Mouse (Mus musculus): ENCODE data around the gene F2r. TPM values are rescaled to one million over a fixed set of nuclear protein-coding genes. Genes with fewer than 3 reads are reported as not detected.
A peak's percentile ranks its signal among the peaks of the same experiment; 100 is the strongest.

F2r gene
- total RNA-seq, 1 experiment from 2014 or later, result 39.1 TPM

DNA sequence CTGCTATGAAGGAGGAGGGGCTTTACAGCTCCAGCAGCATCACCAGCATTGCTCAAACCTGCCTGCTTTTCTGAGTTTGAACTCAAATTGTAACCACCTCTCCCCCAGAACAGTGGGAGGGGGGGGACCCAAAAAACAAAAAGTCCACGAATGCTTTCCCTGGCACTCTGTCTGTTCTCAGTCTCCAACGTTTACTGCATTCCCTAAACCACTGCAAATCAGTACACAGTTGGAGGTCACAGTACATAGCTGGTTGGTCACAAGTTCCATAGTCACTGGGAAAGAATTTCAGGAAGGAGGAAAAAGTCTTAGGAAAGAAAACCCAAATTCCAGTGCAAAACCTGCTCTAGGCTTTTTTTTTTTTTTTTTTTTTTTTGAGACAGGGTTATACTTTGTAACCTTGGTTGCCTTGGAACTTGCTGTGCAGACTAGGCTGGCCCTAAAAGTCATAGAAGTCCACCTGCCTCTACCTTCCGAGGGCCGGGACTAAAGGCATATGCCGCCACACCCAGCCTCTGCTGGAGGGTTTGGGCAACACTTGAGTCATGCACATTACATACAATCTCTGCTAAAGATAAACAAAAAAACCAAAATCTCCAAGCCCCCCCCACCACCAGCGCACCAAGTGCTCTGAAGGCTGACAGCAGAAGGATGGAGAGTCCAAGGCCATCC lies 9.7 kb downstream of the F2r start:
- ATAC-seq (replicated peaks in 1 of 2; ENCODE audit: insufficient read depth in 1 of 2, low FRiP score in 2 of 2, low TSS enrichment in 1 of 2, low read depth in 1 of 2, poor library complexity in 2 of 2, severe bottlenecking in 2 of 2), result no peak

DNA sequence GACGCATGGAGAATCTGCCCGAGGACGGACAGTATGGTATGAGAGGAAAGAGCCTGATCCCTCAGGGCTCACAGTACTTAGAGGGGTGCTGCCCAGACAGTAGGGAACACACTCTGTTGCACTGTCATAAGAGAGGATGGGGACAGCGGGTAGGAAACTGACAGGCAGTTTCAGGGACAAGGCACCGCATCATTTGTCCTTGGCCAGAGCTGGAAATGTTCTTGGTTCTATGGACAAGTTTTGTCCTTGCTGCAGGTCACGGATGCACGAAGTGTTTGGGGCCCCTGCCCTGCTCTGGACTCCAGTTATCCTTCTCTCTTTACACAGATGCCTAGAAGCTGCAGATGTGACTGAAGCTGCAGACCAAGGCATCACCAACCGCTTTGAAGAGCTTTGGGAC lies 11.3 kb downstream of the F2r start:
- ATAC-seq (replicated peaks in 1 of 2; ENCODE audit: insufficient read depth in 1 of 2, low FRiP score in 2 of 2, low TSS enrichment in 1 of 2, low read depth in 1 of 2, poor library complexity in 2 of 2, severe bottlenecking in 2 of 2), result no peak

DNA sequence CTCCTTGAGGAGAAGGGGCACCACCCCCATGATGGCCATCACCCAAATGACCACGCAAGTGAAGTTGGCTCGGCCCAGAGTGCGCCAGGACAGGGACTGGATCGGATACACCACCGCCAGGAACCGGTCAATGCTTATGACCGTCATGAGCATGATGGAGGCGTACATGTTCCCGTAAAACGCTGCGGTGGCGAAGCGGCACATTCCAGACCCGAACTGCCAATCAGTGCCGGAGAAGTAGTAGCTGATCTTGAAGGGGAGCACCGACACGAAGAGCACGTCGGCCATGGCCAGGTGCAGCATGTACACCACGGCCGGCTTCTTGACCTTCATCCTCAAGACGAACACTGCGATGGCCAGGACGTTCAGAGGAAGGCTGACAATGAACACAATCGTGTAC lies 14.0 kb downstream of the F2r start:
- no peak for ATAC-seq (replicated peaks in 1 of 2; ENCODE audit: insufficient read depth in 1 of 2, low FRiP score in 2 of 2, low TSS enrichment in 1 of 2, low read depth in 1 of 2, poor library complexity in 2 of 2, severe bottlenecking in 2 of 2)

DNA sequence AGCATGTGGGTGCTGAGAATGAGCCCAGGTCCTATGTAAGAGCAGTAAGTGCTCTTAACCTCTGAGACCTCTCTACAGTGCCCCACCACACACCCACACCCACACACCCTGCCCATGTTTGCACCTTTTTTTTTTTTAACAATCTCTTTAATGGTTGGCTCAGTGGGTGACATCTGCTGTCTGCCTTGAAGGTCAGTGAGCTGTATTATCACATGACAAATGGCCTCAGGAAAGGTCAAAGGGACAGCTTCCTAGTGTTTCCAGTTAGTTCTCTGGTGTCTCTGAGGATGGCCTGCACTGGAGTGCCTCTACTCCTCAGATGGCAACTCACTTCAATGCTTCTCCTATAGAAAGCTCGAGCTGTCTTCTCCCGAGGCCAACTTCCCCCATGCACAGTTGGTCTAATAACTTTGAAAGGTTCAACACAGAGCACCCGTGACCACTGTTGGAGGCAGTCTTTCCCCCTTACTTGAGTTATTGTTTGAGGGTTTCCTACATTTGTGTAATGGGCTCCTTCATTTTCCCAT lies 18.4 kb downstream of the F2r start:
- no peak for ATAC-seq (replicated peaks in 1 of 2; ENCODE audit: insufficient read depth in 1 of 2, low FRiP score in 2 of 2, low TSS enrichment in 1 of 2, low read depth in 1 of 2, poor library complexity in 2 of 2, severe bottlenecking in 2 of 2)

DNA sequence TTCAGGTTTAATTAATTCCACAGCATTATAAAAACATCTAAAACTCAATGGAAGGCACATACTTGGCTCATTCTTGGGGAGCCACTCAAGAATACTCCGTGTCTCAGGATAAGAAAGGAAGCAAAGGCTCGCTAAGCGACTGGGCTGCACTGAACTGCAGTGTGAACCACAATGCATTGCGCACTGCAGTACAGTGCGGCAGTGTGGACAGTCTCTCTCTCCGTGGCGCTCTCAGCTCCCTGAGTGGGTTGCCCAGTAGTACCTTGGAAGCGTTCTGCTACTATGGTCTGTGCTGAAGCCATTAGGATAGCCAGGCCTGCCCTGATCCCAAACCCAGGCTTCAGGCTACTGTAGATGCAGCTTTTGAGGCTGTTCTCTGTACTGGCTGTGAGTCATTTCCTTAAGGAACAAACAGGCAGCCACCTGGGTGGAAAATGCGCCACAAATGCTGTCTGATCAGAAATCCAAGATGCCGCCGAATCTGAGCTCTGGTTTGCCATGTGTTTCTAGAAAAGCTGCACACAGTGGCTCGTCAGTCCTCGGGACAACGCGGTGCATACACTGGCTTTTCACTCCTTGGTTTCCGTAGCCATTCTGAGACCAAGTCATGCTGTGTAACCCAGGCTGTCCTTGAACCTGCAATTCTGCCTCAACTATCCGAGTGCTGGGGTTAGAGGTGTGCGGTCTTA lies 19.9 kb downstream of the F2r start:
- ATAC-seq (replicated peaks in 1 of 2; ENCODE audit: insufficient read depth in 1 of 2, low FRiP score in 2 of 2, low TSS enrichment in 1 of 2, low read depth in 1 of 2, poor library complexity in 2 of 2, severe bottlenecking in 2 of 2), result no peak

DNA sequence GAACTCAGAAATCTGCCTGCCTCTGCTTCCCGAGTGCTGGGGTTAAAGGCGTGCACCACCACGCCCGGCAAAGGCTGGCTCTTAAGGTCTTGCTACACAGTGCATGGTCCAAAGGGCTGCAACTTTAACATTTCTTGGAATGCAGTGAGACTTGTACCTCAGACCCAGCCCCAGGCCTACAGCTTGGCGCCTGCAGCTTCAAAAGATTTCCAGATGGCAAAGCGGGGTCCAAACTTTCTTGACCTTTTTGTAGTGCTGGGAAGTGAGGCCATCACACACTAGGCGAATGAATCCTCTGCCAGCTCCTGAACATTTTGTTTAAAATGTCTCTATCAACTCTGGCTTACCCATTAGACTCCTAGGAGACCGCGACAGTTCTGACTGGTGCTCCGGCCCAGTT lies 20.7 kb downstream of the F2r start:
- no peak for ATAC-seq (replicated peaks in 1 of 2; ENCODE audit: insufficient read depth in 1 of 2, low FRiP score in 2 of 2, low TSS enrichment in 1 of 2, low read depth in 1 of 2, poor library complexity in 2 of 2, severe bottlenecking in 2 of 2)

DNA sequence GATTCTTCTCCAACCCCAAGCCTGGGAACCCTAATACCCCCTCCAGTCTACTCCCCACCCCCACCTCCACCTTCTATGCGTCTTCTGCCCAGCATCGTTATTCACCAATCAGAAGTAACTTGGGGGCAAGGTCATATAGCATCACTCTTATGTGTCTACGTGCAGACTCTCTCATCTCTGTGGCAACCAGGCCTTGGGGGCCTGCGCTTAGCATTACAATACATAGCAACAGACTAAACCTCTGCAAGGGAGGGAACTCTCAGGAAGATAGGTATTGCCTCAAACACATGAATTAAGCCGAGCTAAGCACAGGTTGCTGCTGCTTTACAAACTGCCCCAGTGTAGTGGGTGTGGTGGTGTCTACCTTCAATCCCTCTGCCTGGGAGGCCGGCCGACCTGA lies 21.6 kb downstream of the F2r start:
- ATAC-seq (replicated peaks in 1 of 2; ENCODE audit: insufficient read depth in 1 of 2, low FRiP score in 2 of 2, low TSS enrichment in 1 of 2, low read depth in 1 of 2, poor library complexity in 2 of 2, severe bottlenecking in 2 of 2), result no peak

DNA sequence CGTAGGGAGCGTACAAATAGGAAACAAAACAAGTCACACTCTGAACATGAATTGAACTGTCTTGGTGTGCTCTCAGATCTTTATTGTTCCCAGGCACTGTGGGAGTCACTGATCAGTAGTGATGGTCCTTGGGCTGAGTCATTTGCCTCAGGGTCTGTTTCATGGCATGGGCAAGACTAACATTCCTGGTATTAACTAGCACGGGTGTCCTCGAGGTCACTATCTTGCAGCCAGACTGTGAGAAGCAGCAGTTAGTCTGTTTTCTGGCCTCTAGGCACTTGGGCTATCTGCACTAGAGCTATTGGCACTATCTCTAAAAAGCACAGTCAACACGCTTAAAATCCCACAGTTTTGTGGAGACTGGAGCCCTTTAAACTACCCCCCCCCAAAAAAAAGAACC lies 22.4 kb downstream of the F2r start:
- ATAC-seq (replicated peaks in 1 of 2; ENCODE audit: insufficient read depth in 1 of 2, low FRiP score in 2 of 2, low TSS enrichment in 1 of 2, low read depth in 1 of 2, poor library complexity in 2 of 2, severe bottlenecking in 2 of 2), result no peak

DNA sequence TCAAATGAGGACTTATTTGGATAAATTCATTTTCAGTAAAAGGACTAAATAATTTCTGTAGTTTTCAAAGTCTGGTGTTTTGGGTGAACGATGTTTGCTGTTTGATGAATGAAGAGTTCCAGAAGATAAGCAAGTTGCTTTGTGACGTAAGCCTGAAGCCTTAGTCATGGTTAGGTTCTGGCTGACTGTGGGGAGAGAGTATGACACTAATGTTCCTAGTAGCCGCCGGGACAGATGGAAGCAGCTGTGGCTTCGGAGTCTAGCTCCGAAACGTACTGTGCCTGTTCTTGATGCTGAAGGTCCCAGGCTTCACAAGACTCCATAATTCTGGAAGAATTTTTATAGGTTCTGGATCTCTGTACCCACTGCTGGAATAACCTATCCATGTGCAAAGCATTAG lies 22.9 kb downstream of the F2r start:
- no peak for ATAC-seq (replicated peaks in 1 of 2; ENCODE audit: insufficient read depth in 1 of 2, low FRiP score in 2 of 2, low TSS enrichment in 1 of 2, low read depth in 1 of 2, poor library complexity in 2 of 2, severe bottlenecking in 2 of 2)

DNA sequence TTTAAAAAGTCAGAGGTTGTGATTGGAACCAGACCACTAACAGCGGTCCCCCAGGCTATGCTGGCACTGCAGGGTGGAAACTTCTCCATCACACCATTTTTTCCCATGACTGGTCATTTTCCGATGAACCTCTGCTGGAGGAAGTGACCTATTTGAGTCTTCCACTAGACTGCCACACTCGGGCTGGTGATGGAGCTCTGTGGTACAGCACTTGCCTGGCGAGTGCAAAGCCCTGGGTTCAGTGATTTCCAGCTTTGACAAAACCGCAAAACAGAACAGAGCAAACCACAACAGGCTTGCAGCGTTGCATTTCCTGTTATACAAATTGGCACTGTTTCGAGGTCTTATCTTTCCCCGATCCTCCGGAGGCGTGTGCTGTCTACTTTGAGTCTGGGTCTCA lies 25.4 kb downstream of the F2r start:
- peak; percentile 93 to 94 for ATAC-seq (replicated peaks in 1 of 2; ENCODE audit: insufficient read depth in 1 of 2, low FRiP score in 2 of 2, low TSS enrichment in 1 of 2, low read depth in 1 of 2, poor library complexity in 2 of 2, severe bottlenecking in 2 of 2)

DNA sequence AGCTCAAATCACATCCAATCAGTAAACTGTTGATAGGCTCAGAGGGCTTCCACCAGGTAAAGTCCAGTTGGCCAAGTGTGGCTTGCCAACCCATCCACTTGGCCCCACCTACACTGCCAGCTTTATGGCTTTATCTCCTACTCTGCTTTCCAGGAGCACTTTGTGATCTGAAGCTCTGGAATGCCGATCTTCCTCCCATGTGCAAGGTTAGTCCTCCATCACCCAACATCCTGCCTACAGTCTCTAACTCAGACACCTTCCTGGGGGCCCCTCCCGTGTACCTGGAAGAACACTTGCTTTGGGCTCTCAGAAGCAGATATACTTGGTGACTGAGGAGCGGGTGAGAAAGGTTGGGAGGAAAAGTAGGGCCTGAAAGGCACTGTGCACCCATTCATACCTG lies 26.7 kb downstream of the F2r start:
- ATAC-seq (replicated peaks in 1 of 2; ENCODE audit: insufficient read depth in 1 of 2, low FRiP score in 2 of 2, low TSS enrichment in 1 of 2, low read depth in 1 of 2, poor library complexity in 2 of 2, severe bottlenecking in 2 of 2), result no peak

DNA sequence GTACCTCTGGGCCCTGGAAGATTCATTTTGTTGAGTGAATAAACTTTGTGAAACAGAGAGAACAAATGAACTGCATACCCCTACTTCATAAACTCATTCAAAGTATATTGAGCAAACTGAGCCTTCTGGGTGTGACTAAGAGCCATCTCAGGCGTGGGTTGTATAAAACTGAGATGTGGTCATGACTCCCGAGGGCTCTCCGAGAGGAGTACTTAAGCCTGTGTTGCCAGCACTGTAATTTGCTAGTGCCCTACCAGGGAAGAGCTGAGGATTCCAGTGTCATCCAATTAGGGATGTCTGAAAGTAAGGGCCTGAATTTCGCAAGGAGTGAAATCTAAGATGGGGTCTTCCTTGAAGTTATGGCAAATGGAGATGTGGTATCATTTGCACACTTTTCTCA lies 30.7 kb downstream of the F2r start:
- ATAC-seq (replicated peaks in 1 of 2; ENCODE audit: insufficient read depth in 1 of 2, low FRiP score in 2 of 2, low TSS enrichment in 1 of 2, low read depth in 1 of 2, poor library complexity in 2 of 2, severe bottlenecking in 2 of 2), result no peak

DNA sequence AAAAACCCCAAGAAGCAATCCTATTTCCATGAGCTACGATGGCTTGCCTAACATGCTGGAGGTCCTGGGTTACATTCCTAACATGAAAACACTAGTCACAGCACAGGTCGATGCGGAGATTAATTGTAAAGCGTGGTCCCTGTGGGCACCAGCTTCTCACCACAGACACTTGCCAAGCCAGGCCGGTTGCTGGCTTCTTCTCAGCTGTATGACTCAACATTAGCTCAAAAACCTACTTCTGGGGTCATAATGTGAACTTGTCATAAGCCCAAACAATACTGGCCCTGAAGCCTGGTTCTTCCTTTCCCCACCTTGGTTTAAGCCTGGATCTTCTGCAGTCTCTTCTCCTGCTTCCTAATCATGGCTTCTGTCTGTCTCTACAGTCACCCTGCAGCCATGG lies 33.4 kb downstream of the F2r start:
- 0 out of 4 replicates have a peak, but pooled peaks of 1 of the 2 experiments have one; percentile 14 for ATAC-seq (replicated peaks in 1 of 2; ENCODE audit: insufficient read depth in 1 of 2, low FRiP score in 2 of 2, low TSS enrichment in 1 of 2, low read depth in 1 of 2, poor library complexity in 2 of 2, severe bottlenecking in 2 of 2)

DNA sequence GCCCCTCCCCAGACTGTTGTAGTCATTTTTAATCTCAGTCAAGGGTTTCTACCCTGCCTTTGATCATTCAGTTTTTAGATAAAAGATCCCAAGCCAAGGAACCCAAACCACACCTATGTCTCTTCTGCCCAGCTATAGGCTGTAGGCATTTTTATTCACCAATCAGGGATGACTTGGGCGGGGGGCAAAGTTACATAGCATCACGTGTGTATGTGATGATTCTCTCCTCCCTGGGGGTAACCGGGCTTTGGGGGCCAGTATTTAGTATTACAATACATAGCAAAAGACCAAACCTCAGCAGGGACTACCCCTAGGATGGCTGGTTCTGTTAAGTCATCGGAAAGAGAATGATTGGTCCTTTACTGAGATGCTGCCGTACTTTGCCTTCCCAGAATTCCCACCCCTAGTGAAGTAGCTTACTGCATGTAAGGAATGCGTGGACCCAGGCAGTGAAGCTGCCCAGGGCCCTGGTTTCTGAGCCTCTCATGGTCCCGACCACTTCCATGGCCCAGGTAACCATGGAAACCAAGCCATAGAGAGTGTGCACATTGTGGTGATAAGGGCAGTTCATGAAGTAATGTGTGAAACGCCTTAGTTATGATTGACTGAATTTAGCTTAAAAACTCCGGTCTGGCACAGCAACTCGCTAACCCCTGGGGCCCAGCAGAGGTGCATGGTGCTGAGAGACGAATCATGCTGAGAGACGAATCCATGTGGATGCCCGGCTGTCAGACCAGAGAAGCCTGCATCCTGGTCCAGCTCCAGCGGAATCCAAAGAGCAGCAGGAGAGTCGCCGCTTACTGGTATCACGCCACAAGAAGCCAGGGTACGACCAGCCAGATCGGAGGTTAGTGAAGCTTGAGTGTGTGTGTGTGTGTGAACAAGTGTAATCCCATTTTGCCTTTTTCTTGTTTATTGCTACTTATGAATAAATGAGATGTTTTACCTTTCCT lies 34.8 kb downstream of the F2r start:
- ATAC-seq (replicated peaks in 1 of 2; ENCODE audit: insufficient read depth in 1 of 2, low FRiP score in 2 of 2, low TSS enrichment in 1 of 2, low read depth in 1 of 2, poor library complexity in 2 of 2, severe bottlenecking in 2 of 2), result no peak

DNA sequence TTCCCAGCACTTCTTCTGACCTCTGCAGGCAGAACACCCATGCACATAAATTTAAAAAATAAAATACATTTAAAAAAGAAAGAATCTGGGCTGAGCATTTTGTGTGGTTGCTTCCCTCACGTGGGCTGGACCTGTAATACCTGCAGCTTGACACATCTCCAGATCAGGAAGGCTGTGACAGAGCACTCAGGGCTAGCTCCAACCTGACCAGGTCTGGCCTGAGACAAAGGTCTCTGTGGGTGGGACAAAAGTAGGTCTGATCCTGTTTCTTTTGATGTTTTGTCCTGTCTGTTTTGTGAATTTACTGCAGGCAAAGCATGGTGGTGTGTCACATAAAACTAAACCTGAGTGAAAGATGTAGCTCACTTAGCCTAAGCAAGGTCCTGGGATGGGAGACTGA lies 36.4 kb downstream of the F2r start:
- ATAC-seq (replicated peaks in 1 of 2; ENCODE audit: insufficient read depth in 1 of 2, low FRiP score in 2 of 2, low TSS enrichment in 1 of 2, low read depth in 1 of 2, poor library complexity in 2 of 2, severe bottlenecking in 2 of 2), result no peak

DNA sequence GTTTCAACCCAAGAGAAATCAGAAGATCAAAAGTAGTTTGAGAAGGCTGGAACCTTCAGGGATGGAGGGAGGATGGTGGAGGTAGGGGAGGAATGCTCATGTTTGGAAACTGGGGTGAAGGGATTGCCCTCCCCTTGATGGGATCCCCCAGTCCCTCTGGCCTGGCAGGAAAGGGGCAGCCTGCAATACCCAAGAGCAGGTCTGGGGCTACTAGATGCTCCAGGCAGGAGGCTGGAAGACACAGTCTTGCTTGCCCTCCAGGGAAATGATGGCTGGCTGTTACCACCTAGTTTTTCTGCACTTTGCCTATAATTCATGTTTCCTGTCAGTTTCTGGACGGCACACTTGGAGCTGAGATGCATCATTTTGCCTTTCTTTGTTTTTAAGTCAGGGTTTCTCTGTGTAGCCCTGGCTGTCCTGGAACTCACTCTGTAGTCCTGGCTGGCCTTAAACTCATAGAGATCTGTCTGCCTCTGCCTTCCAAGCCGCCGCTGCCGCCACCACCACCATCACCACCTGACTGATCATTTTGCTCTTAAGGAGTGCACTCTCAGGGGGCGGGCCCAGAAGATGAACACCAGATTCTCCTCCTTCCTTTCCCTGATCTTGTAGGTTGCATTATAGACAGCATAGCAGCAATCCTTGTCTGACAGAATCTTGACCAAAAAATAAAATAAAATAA lies 40.1 kb downstream of the F2r start:
- no peak; a peak in 1 of 4 replicates for ATAC-seq (replicated peaks in 1 of 2; ENCODE audit: insufficient read depth in 1 of 2, low FRiP score in 2 of 2, low TSS enrichment in 1 of 2, low read depth in 1 of 2, poor library complexity in 2 of 2, severe bottlenecking in 2 of 2)

DNA sequence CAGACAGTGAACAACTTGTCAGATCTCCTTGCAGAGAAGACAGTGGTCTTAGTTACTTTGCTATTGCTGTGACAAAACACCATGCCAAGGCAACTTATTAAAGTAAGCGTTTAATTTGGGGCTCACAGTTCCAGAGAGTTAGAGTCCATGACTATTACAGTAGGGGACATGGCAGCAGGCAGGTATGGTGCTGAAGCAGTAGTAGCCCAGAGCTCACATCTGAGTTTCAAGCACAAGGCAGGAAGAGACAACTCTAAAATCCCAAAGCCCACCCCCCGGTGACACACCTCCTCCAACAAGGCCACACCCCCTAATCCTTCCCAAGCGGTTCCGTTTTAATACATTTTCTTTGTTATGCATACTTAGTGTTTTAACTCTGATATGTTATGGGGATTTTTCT lies 47.4 kb downstream of the F2r start:
- no peak for ATAC-seq (replicated peaks in 1 of 2; ENCODE audit: insufficient read depth in 1 of 2, low FRiP score in 2 of 2, low TSS enrichment in 1 of 2, low read depth in 1 of 2, poor library complexity in 2 of 2, severe bottlenecking in 2 of 2)
